Mouse (Mus musculus) CH12.LX (cell line): ENCODE results near the gene Rhbg. TPM values are rescaled to one million over a fixed set of nuclear protein-coding genes. Genes with fewer than 3 reads are reported as not detected.

ENCODE experiments used
- DNase-seq: peaks from one replicate; pipeline ENCODE4 v3.0.0-alpha.2; 2013; ENCODE audit errors: extremely low read depth
- H3K27ac ChIP-seq: 2 replicates; pipeline ENCODE4 v1.5.1; 2012; ENCODE audit warnings: low read depth, mild to moderate bottlenecking, control low read depth, moderate library complexity; ENCODE audit not compliant: insufficient read depth
- H3K27me3 ChIP-seq: replicated peaks from 2 replicates; pipeline ENCODE3; 2012; ENCODE audit warnings: inconsistent platforms
- H3K36me3 ChIP-seq, 2 experiments: replicated peaks in 1 of 2; 2 replicates each; pipeline versions ENCODE3 to v1.6.1; 2012; ENCODE audit warnings: inconsistent platforms in 1 of 2, low read length in 1 of 2, mild to moderate bottlenecking in 1 of 2, mixed read lengths in 1 of 2, moderate library complexity in 1 of 2; ENCODE audit not compliant: control insufficient read depth in 1 of 2, insufficient read depth in 1 of 2
- H3K4me1 ChIP-seq, 2 experiments: 2 replicates each; pipeline ENCODE4 v1.6.1; 2012; ENCODE audit warnings: inconsistent platforms in 1 of 2, moderate library complexity in 1 of 2; ENCODE audit not compliant: insufficient read depth in 2 of 2, control insufficient read depth in 1 of 2
- H3K4me2 ChIP-seq: 2 replicates; pipeline ENCODE4 v1.6.1; 2012; ENCODE audit warnings: low read depth, mild to moderate bottlenecking, control low read depth; ENCODE audit not compliant: poor library complexity, insufficient read depth, severe bottlenecking
- H3K4me3 ChIP-seq, 3 experiments: fragments of 150-350 bp in 1 of 3; sonication (generic) in 1 of 3; replicated peaks in 1 of 3; 2 replicates each; pipeline versions ENCODE3 to v1.5.1; 2011 to 2012; ENCODE audit warnings: low read depth in 2 of 3, low read length in 2 of 3, mild to moderate bottlenecking in 2 of 3, moderate library complexity in 2 of 3, control low read depth in 1 of 3, improper control_type of control experiment in 1 of 3, inconsistent platforms in 1 of 3, mixed read lengths in 1 of 3; ENCODE audit not compliant: poor library complexity in 1 of 3
- H3K79me2 ChIP-seq: replicated peaks from 2 replicates; pipeline ENCODE4 v1.6.1; 2012; ENCODE audit warnings: mild to moderate bottlenecking, moderate library complexity; ENCODE audit not compliant: control insufficient read depth, poor library complexity, insufficient read depth, severe bottlenecking; ENCODE audit errors: extremely low read depth
- H3K9ac ChIP-seq: 2 replicates; pipeline ENCODE4 v1.6.1; 2012; ENCODE audit warnings: low read depth, mild to moderate bottlenecking, control low read depth, moderate library complexity; ENCODE audit not compliant: insufficient read depth
- H3K9me3 ChIP-seq: replicated peaks from 2 replicates; pipeline ENCODE3; 2012; ENCODE audit warnings: low read length, inconsistent platforms, mixed read lengths
- BHLHE40 ChIP-seq: IDR thresholded peaks from 2 replicates; pipeline ENCODE4 v1.6.1; 2011; ENCODE audit warnings: mild to moderate bottlenecking, low read depth, low read length, improper control_type of control experiment
- CHD1 ChIP-seq: IDR thresholded peaks from 2 replicates; pipeline ENCODE4 v1.6.1; 2012; ENCODE audit warnings: low read depth, low read length, improper control_type of control experiment, inconsistent platforms
- CHD2 ChIP-seq: IDR thresholded peaks from 2 replicates; pipeline ENCODE4 v1.6.1; 2011; ENCODE audit warnings: low read length, improper control_type of control experiment
- CTCF ChIP-seq, 2 experiments: IDR thresholded peaks in 1 of 2; conservative IDR thresholded peaks in 1 of 2; 2 replicates each; pipeline ENCODE4 v1.5.1; 2011 to 2012; ENCODE audit warnings: low read depth in 2 of 2, low read length in 2 of 2, improper control_type of control experiment in 1 of 2, inconsistent platforms in 1 of 2, mild to moderate bottlenecking in 1 of 2, moderate library complexity in 1 of 2
- E2F4 ChIP-seq: IDR thresholded peaks from 2 replicates; pipeline ENCODE4 v1.6.1; 2011; ENCODE audit warnings: low read depth, low read length, improper control_type of control experiment; ENCODE audit not compliant: insufficient replicate concordance
- ELF1 ChIP-seq: IDR thresholded peaks from 2 replicates; pipeline ENCODE4 v1.6.1; 2014; ENCODE audit warnings: low read depth, mild to moderate bottlenecking, inconsistent platforms, low read length, improper control_type of control experiment
- EP300 ChIP-seq: IDR thresholded peaks from 2 replicates; pipeline ENCODE4 v1.6.1; 2011; ENCODE audit warnings: low read length, improper control_type of control experiment
- HCFC1 ChIP-seq: IDR thresholded peaks from 2 replicates; pipeline ENCODE4 v1.6.1; 2012; ENCODE audit warnings: low read depth, mild to moderate bottlenecking, inconsistent platforms, low read length, improper control_type of control experiment
- JUN ChIP-seq: IDR thresholded peaks from 2 replicates; pipeline ENCODE4 v1.6.1; 2011; ENCODE audit warnings: low read depth, mild to moderate bottlenecking, low read length, improper control_type of control experiment, moderate library complexity; ENCODE audit not compliant: insufficient read depth
- JUND ChIP-seq: conservative IDR thresholded peaks from 2 replicates; pipeline ENCODE4 v1.6.1; 2011; ENCODE audit warnings: low read depth, low read length, improper control_type of control experiment
- KAT2A ChIP-seq: IDR thresholded peaks from 2 replicates; pipeline ENCODE4 v1.6.1; 2012; ENCODE audit warnings: low read length, improper control_type of control experiment, inconsistent platforms; ENCODE audit not compliant: insufficient replicate concordance
- MAFK ChIP-seq: IDR thresholded peaks from 2 replicates; pipeline ENCODE4 v1.6.1; 2011; ENCODE audit warnings: low read length, improper control_type of control experiment; ENCODE audit not compliant: insufficient replicate concordance
- MAX ChIP-seq: IDR thresholded peaks from 2 replicates; pipeline ENCODE4 v1.6.1; 2011; ENCODE audit warnings: low read length, improper control_type of control experiment
- MEF2A ChIP-seq: IDR thresholded peaks from 2 replicates; pipeline ENCODE4 v1.6.1; 2014; ENCODE audit warnings: low read depth, mild to moderate bottlenecking, inconsistent platforms, low read length, improper control_type of control experiment, borderline replicate concordance
- MYC ChIP-seq: IDR thresholded peaks from 2 replicates; pipeline ENCODE4 v1.6.1; 2011; ENCODE audit warnings: low read depth, mild to moderate bottlenecking, improper control_type of control experiment, low read length
- NELFE ChIP-seq: IDR thresholded peaks from 2 replicates; pipeline ENCODE4 v1.6.1; 2011; ENCODE audit warnings: low read depth, low read length, improper control_type of control experiment
- POLR2A ChIP-seq: IDR thresholded peaks from 2 replicates; pipeline ENCODE4 v1.6.1; 2011; ENCODE audit warnings: low read depth, mild to moderate bottlenecking, improper control_type of control experiment, low read length
- POLR2AphosphoS2 ChIP-seq: IDR thresholded peaks from 2 replicates; pipeline ENCODE4 v1.6.1; 2011; ENCODE audit warnings: low read depth, low read length, improper control_type of control experiment
- RAD21 ChIP-seq: IDR thresholded peaks from 2 replicates; pipeline ENCODE4 v1.6.1; 2011; ENCODE audit warnings: low read depth, mild to moderate bottlenecking, low read length, improper control_type of control experiment, moderate library complexity
- RCOR1 ChIP-seq: conservative IDR thresholded peaks from 2 replicates; pipeline ENCODE4 v1.6.1; 2012; ENCODE audit warnings: low read depth, mild to moderate bottlenecking, inconsistent platforms, low read length, improper control_type of control experiment
- SIN3A ChIP-seq: IDR thresholded peaks from 2 replicates; pipeline ENCODE4 v1.6.1; 2012; ENCODE audit warnings: low read length, improper control_type of control experiment, inconsistent platforms
- SMC3 ChIP-seq: IDR thresholded peaks from 2 replicates; pipeline ENCODE4 v1.6.1; 2011; ENCODE audit warnings: low read depth, low read length, improper control_type of control experiment
- TBP ChIP-seq: conservative IDR thresholded peaks from 2 replicates; pipeline ENCODE4 v1.6.1; 2011; ENCODE audit warnings: low read depth, low read length, improper control_type of control experiment
- UBTF ChIP-seq: IDR thresholded peaks from 2 replicates; pipeline ENCODE4 v1.6.1; 2012; ENCODE audit warnings: low read depth, mild to moderate bottlenecking, inconsistent platforms, low read length, improper control_type of control experiment, moderate library complexity
- USF2 ChIP-seq: conservative IDR thresholded peaks from 2 replicates; pipeline ENCODE4 v1.6.1; 2011; ENCODE audit warnings: low read depth, low read length, improper control_type of control experiment
- ZC3H11A ChIP-seq: IDR thresholded peaks from 2 replicates; pipeline ENCODE4 v1.6.1; 2012; ENCODE audit warnings: low read depth, mild to moderate bottlenecking, inconsistent platforms, low read length, improper control_type of control experiment
- ZNF384 ChIP-seq: IDR thresholded peaks from 2 replicates; pipeline ENCODE4 v1.6.1; 2012; ENCODE audit warnings: low read depth, low read length, improper control_type of control experiment, inconsistent platforms
- dilution Hi-C: fragments of 300-500 bp; cut with MboI; formaldehyde crosslinking; loops from 2 replicates; pipeline ENCODE4 v1.14.3; 2020; ENCODE audit warnings: low sequenced_read_pairs; ENCODE audit not compliant: extremely low pct_unique_long_range_greater_than_20kb, extremely low pct_ligation_motif_present
- in situ Hi-C: fragments of 300-500 bp; cut with MboI; formaldehyde crosslinking; loops from 3 replicates; pipeline ENCODE4 v1.14.3; 2019; ENCODE audit warnings: low sequenced_read_pairs, low pct_ligation_motif_present, low pct_unique_long_range_greater_than_20kb, mixed read lengths
- polyA plus RNA-seq: library from polyadenylated mRNA; unstranded; fragments of >175 nt; gene quantifications from 2 replicates; pipeline ENCODE4 v1.2.1, GENCODE M21; 2012; ENCODE audit warnings: low read depth; ENCODE audit not compliant: insufficient read length
- total RNA-seq, 2 experiments: library from RNA; depleted of rRNA; stranded (reverse); fragments of 300-350 nt in 1 of 2; fragments of >200 nt in 1 of 2; gene quantifications; 2 replicates each; pipeline ENCODE4 v1.2.3; 2012 to 2014

Gene Rhbg
- total and polyA plus RNA-seq, 3 experiments: 0.08 TPM; not detected in 2

GRCm38 (mm10) chr3:88252739-88253138, 1.8 kb downstream of the Rhbg start:
- Histone ChIP-seq H3K79me2 (no peaks in the 10 kb centered on the region), H3K9me3 (no peaks in the 10 kb centered on the region), H3K9ac (no peak overlapping the region), H3K4me1 (peaks cover 2 to 29% of the 10 kb centered on the region in 2 experiments; a peak in 3 of 4 replicates), H3K36me3 (no peaks in the 10 kb centered on the region), H3K4me2 (no peak overlapping the region), H3K27ac (no peak overlapping the region), H3K27me3 (peaks cover 59% of the 10 kb centered on the region), H3K4me3 (no peak overlapping the region)
- dilution Hi-C loops (no loop called here), in situ Hi-C loops (no loop called here)
- no peak for DNase-seq
- TF ChIP-seq ZC3H11A (no peak), POLR2AphosphoS2 (no peak), RCOR1 (no peak), SIN3A (no peak), NELFE (no peak), TBP (no peak), POLR2A (no peak), UBTF (no peak), KAT2A (no peak), RAD21 (no peak), JUND (no peak), MEF2A (no peak), CHD1 (no peak), HCFC1 (no peak), JUN (no peak), USF2 (no peak), EP300 (no peak), MAFK (no peak), E2F4 (no peak)

- TF ChIP-seq SMC3: no peak
- TF ChIP-seq MYC: no peak
- TF ChIP-seq USF2: no peak
- no peak for TF ChIP-seq CTCF (conservative IDR thresholded peaks at IDR 0.05 in 1 of 2, IDR thresholded peaks at IDR 0.05 in 1 of 2; ENCODE audit: low read depth in 2 of 2, low read length in 2 of 2)
- no peak for TF ChIP-seq ZC3H11A
- no peak for TF ChIP-seq JUND
- TF ChIP-seq HCFC1: no peak
- no peak for TF ChIP-seq CHD2
- TF ChIP-seq NELFE: no peak
- TF ChIP-seq BHLHE40: no peak
- no peak for TF ChIP-seq E2F4
- TF ChIP-seq EP300: no peak
- no peak for TF ChIP-seq MAX
- no peak for TF ChIP-seq ELF1
- TF ChIP-seq UBTF: no peak
- TF ChIP-seq ZNF384: no peak
- TF ChIP-seq SIN3A: no peak
- dilution Hi-C loops: no loop called here
Measured at GRCm38 (mm10) chr3:88248406-88248805, 6.1 kb downstream of the Rhbg start.

More at GRCm38 (mm10) chr3:88248406-88248805, 6.1 kb downstream of the Rhbg start:
- peaks cover 10 to 14% of the 10 kb centered on the region in 2 experiments for H3K4me1 ChIP-seq
- no peak overlapping the region for H3K4me2 ChIP-seq
- no peaks in the 10 kb centered on the region for H3K36me3 ChIP-seq
- no peaks in the 10 kb centered on the region for H3K79me2 ChIP-seq
- in situ Hi-C loops: no loop called here
- H3K9me3 ChIP-seq: no peaks in the 10 kb centered on the region
- H3K27ac ChIP-seq: no peak overlapping the region
- H3K4me3 ChIP-seq: no peak overlapping the region
- no peak for DNase-seq
- H3K9ac ChIP-seq: no peak overlapping the region
- H3K27me3 ChIP-seq: peaks cover 59% of the 10 kb centered on the region
